Mouse (Mus musculus) liver, embryonic 16.5 days (tissue): ENCODE data around the gene Gabrb1. TPM values are rescaled to one million over a fixed set of nuclear protein-coding genes. Genes with fewer than 3 reads are reported as not detected.

ENCODE experiments used
- ATAC-seq: fragments of 200-750 bp; cut with Nextera tagmentation; 2 replicates; pipeline ENCODE4 v1.8.0; 2017; ENCODE audit warnings: low read depth, mild to moderate bottlenecking, moderate number of reproducible peaks, moderate library complexity
- H3K27ac ChIP-seq: fragments of 300-500 bp; sonication (generic); 2 replicates; pipeline ENCODE4 v1.5.1; 2014; ENCODE audit warnings: mild to moderate bottlenecking, low read length
- H3K27me3 ChIP-seq: fragments of 300-500 bp; sonication (generic); 2 replicates; pipeline ENCODE4 v1.6.1; 2014; ENCODE audit warnings: low read depth, low read length, mixed read lengths; ENCODE audit not compliant: control insufficient read depth, insufficient read depth
- H3K36me3 ChIP-seq: fragments of 300-500 bp; sonication (generic); 2 replicates; pipeline ENCODE4 v1.6.1; 2014; ENCODE audit warnings: mild to moderate bottlenecking; ENCODE audit not compliant: control insufficient read depth, insufficient read depth
- H3K4me1 ChIP-seq: fragments of 300-500 bp; sonication (generic); 2 replicates; pipeline ENCODE4 v1.6.1; 2014; ENCODE audit warnings: low read depth, low read length, mixed read lengths; ENCODE audit not compliant: control insufficient read depth
- H3K4me2 ChIP-seq: fragments of 300-500 bp; sonication (generic); 2 replicates; pipeline ENCODE4 v1.6.1; 2014; ENCODE audit warnings: low read depth, low read length, mixed read lengths
- H3K4me3 ChIP-seq: fragments of 300-500 bp; sonication (generic); 2 replicates; pipeline ENCODE4 v1.5.1; 2014; ENCODE audit warnings: low read depth, mild to moderate bottlenecking, low read length
- H3K9ac ChIP-seq: fragments of 300-500 bp; sonication (generic); 2 replicates; pipeline ENCODE4 v1.6.1; 2014; ENCODE audit warnings: low read depth, low read length
- H3K9me3 ChIP-seq: fragments of 300-500 bp; sonication (generic); replicated peaks from 2 replicates; pipeline ENCODE4 v1.6.1; 2016; ENCODE audit warnings: low read length; ENCODE audit not compliant: control insufficient read depth
- WGBS: fragments of 180-500 bp; shearing (Covaris S2); extraction: QIAGEN DNeasy Blood & Tissue Kit; methylation state at CpG from one replicate; pipeline ENCODE4 v1.1.7; 2014; ENCODE audit not compliant: insufficient replicate concordance; 5-methylcytosine and 5-hydroxymethylcytosine counted together
- polyA plus RNA-seq: library from polyadenylated mRNA; unstranded; fragments of >200 nt; fragmentation: Nextera tagmentation; extraction: Ambion mirVana; gene quantifications from 2 replicates; pipeline ENCODE4 v1.2.1, GENCODE M21; 2015

Gabrb1 gene
- polyA plus RNA-seq, 1 experiment from 2014 or later = 0.07 TPM

DNA sequence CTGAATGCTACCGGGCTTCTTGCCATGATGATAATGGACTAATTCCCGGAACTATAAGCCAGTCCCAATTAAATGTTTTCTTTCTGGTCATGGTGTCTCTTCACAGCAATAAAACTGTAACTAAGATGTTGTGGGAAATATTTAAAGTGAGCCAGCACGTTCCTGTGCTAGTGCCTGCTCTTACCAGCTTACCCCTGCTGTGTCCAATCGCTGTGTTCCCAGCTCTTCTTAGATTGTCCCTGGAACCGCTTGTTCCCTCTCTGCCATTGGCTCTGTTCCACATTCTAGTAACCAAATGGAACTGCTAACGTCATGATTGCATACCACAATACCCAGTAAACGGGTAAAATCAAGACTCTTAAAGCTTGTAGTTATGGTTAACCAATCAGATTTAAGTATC lies 533.2 kb downstream of the Gabrb1 start:
- H3K9ac ChIP-seq = no peak overlapping the region
- no peaks in the 10 kb centered on the region for H3K9me3 ChIP-seq
- no peaks in the 10 kb centered on the region for H3K36me3 ChIP-seq
- no peak for ATAC-seq
- no peaks in the 10 kb centered on the region for H3K27me3 ChIP-seq
- WGBS = 69% methylated on average over 7 of the region's 7 CpGs
- H3K4me2 ChIP-seq = no peak overlapping the region
- H3K4me1 ChIP-seq = no peaks in the 10 kb centered on the region
- no peak overlapping the region for H3K4me3 ChIP-seq
- H3K27ac ChIP-seq = no peak overlapping the region

DNA sequence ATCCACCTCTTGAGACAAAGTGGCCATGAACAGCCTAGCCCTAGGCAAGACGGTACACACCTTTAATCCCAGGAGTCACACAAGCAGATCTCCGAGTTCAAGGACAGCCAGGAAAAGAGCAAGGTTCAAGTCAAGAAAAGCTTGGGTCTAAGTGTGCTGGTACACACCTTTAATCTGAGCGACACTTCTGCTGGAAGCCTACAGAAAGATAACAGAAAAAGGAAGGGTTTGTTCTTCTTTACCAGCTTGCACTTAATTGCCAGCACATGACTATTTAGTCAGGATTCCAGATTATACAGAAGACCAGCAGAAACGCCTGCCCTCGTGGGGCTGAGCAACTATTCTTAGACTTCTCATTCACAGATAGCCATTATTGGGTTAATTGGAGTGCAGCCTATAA lies 534.0 kb downstream of the Gabrb1 start:
- Histone ChIP-seq H3K27me3 (no peaks in the 10 kb centered on the region), H3K4me1 (no peaks in the 10 kb centered on the region), H3K9me3 (no peaks in the 10 kb centered on the region), H3K4me3 (no peak overlapping the region), H3K27ac (no peak overlapping the region), H3K4me2 (no peak overlapping the region), H3K9ac (no peak overlapping the region), H3K36me3 (no peaks in the 10 kb centered on the region)
- 61% methylated on average over 5 of the region's 5 CpGs for WGBS
- ATAC-seq = no peak

DNA sequence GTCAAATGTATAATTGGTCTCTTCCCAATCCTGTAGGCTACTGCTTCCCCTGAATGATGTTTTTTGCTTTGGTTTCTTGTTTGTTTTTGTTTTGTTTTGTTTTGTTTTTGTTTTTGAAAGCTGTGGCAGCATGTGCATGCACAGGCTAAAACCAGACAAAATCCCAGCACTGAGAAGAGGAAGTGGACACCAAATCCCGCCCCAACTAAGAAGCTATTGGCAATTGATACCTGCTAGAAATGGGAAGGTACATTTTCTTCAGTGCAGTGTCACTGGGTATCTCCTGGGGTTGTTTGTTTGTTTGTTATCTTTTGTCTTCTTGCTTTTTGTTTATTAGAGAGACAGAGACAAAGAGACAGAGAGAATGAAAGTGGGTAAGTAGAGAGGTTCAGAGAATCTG lies 537.5 kb downstream of the Gabrb1 start:
- Histone ChIP-seq H3K36me3 (no peaks in the 10 kb centered on the region), H3K4me2 (no peak overlapping the region), H3K4me1 (no peaks in the 10 kb centered on the region), H3K9ac (no peak overlapping the region), H3K4me3 (no peak overlapping the region), H3K9me3 (no peaks in the 10 kb centered on the region), H3K27me3 (no peaks in the 10 kb centered on the region), H3K27ac (no peak overlapping the region)
- 51% methylated on average over 1 of the region's 1 CpGs for WGBS
- ATAC-seq = no peak

Other genes with a start within 250 kb of the Gabrb1 start
- gene Cox7b2, start 109.9 kb upstream of the Gabrb1 start, polyA plus RNA-seq = not detected in 2 replicates
- gene Gabra4, start 195 bp downstream of the Gabrb1 start, polyA plus RNA-seq = 0.05 and 0.11 TPM in 2 replicates